Mouse (Mus musculus) liver, embryonic 11.5 days (tissue): Measurements from ENCODE around the gene Sall4. TPM values are rescaled to one million over a fixed set of nuclear protein-coding genes. Genes with fewer than 3 reads are reported as not detected.
"Not testable (repeated sequence)": the region's sequence is repeated elsewhere in the genome, so short reads cannot be mapped to it uniquely, and the experiment has no call there.

ENCODE experiments used
- ATAC-seq: fragments of 200-750 bp; cut with Nextera tagmentation; replicated peaks from 2 replicates; pipeline ENCODE4 v1.8.0; 2017; ENCODE audit warnings: moderate number of reproducible peaks, mild to moderate bottlenecking, moderate TSS enrichment, moderate library complexity; ENCODE audit not compliant: low FRiP score
- DNase-seq: peaks from one replicate; pipeline ENCODE4 v3.0.0-alpha.2; 2017; ENCODE audit warnings: low spot score
- H3K27ac ChIP-seq: fragments of 300-500 bp; sonication (generic); 2 replicates; pipeline ENCODE4 v1.5.1; 2014; ENCODE audit warnings: mild to moderate bottlenecking, low read depth, low read length, control low read depth
- H3K27me3 ChIP-seq: fragments of 300-500 bp; sonication (generic); replicated peaks from 2 replicates; pipeline ENCODE4 v1.6.1; 2014; ENCODE audit warnings: low read length, mixed read lengths; ENCODE audit not compliant: control insufficient read depth, insufficient read depth
- H3K36me3 ChIP-seq: fragments of 300-500 bp; sonication (generic); 2 replicates; pipeline ENCODE4 v1.6.1; 2014; ENCODE audit warnings: mild to moderate bottlenecking, low read length, moderate library complexity, mixed read lengths; ENCODE audit not compliant: control insufficient read depth, insufficient read depth
- H3K4me1 ChIP-seq: fragments of 300-500 bp; sonication (generic); replicated peaks from 2 replicates; pipeline ENCODE4 v1.6.1; 2014; ENCODE audit warnings: low read length, mixed read lengths; ENCODE audit not compliant: control insufficient read depth, insufficient read depth
- H3K4me2 ChIP-seq: fragments of 300-500 bp; sonication (generic); 2 replicates; pipeline ENCODE4 v1.6.1; 2014; ENCODE audit warnings: mild to moderate bottlenecking, control low read depth, moderate library complexity
- H3K4me3 ChIP-seq: fragments of 300-500 bp; sonication (generic); 2 replicates; pipeline ENCODE4 v1.5.1; 2014; ENCODE audit warnings: low read depth, low read length, control low read depth
- H3K9ac ChIP-seq: fragments of 300-500 bp; sonication (generic); 2 replicates; pipeline ENCODE4 v1.6.1; 2014; ENCODE audit warnings: low read depth, low read length, control low read depth
- H3K9me3 ChIP-seq: fragments of 300-500 bp; sonication (generic); 2 replicates; pipeline ENCODE4 v1.6.1; 2016; ENCODE audit warnings: low read length, inconsistent platforms, mixed read lengths; ENCODE audit not compliant: control insufficient read depth
- WGBS: fragments of 180-500 bp; shearing (Covaris S2); extraction: QIAGEN DNeasy Blood & Tissue Kit; methylation state at CpG from one replicate; pipeline ENCODE4 v1.1.7; 2014; 5-methylcytosine and 5-hydroxymethylcytosine counted together
- polyA plus RNA-seq: library from polyadenylated mRNA; unstranded; fragments of >200 nt; fragmentation: Nextera tagmentation; extraction: Ambion mirVana; gene quantifications from 2 replicates; pipeline ENCODE4 v1.2.1, GENCODE M21; 2014

Sall4 gene
- polyA plus RNA-seq, 1 experiment from 2014 or later, result 14.2 TPM

DNA sequence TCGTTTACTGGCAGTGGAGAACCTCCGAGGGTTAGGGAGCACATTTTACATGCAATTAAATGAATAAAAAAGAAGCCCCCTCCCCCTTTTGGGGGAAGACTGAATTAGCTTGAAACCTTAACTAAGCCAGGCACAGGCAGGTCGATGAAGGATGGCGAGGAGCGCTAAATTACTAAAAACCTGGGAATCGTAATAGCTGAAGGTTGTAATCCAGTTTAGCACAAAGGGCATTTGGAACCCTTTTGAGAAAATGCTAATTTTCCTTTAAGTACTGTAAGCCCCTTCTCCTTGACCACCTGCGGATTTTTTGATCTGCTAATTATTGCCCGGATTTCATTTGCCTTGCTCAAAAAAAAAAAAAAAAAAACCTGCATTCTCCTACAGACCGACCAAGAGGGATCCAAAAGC is 3.3 kb downstream of the Sall4 start:
- no peak for DNase-seq
- 31% methylated on average over 9 of the region's 9 CpGs for WGBS

DNA sequence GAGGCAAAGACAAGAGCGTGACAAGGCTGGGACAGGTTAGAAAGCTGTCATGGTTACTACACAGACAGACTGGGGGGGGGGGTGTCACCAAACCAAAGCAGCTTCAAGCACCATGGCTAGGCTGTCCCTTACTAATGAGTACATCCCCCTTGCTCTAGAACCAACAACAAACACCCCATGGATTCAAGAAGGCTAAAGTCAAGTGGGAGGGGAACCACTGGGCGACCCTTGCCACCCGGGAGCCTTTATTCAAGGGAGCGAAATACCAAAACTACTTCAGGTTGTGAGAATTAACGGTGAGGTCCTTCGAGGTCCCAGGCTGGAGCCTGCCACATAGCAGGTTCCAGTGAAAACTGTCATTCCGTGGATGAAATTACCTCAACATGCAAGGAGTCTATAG is 4.0 kb downstream of the Sall4 start:
- Histone ChIP-seq H3K36me3 (no peaks in the 10 kb centered on the region), H3K27me3 (peaks cover 58% of the 10 kb centered on the region), H3K4me3 (peak overlapping the region; percentile 60), H3K4me2 (peak overlapping the region; percentile 78), H3K9ac (no peak overlapping the region), H3K4me1 (peaks cover 8% of the 10 kb centered on the region), H3K9me3 (no peaks in the 10 kb centered on the region), H3K27ac (no peak overlapping the region)
- no peak for ATAC-seq
- 27% methylated on average over 7 of the region's 7 CpGs for WGBS
- DNase-seq, result no peak

More for the DNA sequence above, 3.3 kb downstream of the Sall4 start:
- Histone ChIP-seq H3K4me1 (peaks cover 8% of the 10 kb centered on the region), H3K4me2 (peak overlapping the region; percentile 78), H3K9ac (no peak overlapping the region), H3K27ac (no peak overlapping the region), H3K27me3 (peaks cover 62% of the 10 kb centered on the region), H3K4me3 (peak overlapping the region; percentile 60), H3K36me3 (no peaks in the 10 kb centered on the region), H3K9me3 (no peaks in the 10 kb centered on the region)
- ATAC-seq, result no peak

- Histone ChIP-seq H3K9me3 (no peaks in the 10 kb centered on the region), H3K4me2 (peak overlapping the region; percentile 28), H3K36me3 (no peaks in the 10 kb centered on the region), H3K27me3 (peaks cover 45% of the 10 kb centered on the region), H3K27ac (no peak overlapping the region), H3K9ac (no peak overlapping the region), H3K4me1 (peaks cover 8% of the 10 kb centered on the region), H3K4me3 (no peak overlapping the region)
- WGBS, result 22% methylated on average over 12 of the region's 12 CpGs
- ATAC-seq (no peak), DNase-seq (no peak)
These were observed 5.3 kb downstream of the Sall4 start for GRCm38 (mm10) chr2:168762411-168762815.

DNA sequence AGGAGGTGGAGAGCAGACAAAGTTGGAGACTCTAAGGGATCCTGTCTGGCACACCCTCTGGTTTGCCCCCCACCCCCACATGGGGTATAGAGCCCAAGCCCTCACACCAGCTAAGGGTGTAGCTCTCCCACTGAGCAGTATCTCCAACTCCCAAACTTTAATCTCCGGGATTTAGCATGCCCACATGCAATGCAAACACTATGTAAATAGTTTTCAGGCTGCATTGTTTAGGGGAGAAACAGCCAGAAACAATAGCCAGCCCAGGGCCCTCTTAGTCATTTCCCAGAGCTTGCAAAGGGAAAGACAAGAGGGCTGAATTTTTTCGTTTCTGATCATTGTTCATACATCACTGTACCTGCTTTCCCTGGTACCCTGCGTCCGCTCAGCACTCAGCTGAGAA is 5.8 kb downstream of the Sall4 start:
- no peak for ATAC-seq
- Histone ChIP-seq H3K36me3 (no peaks in the 10 kb centered on the region), H3K4me1 (peaks cover 8% of the 10 kb centered on the region), H3K27ac (no peak overlapping the region), H3K27me3 (peaks cover 40% of the 10 kb centered on the region), H3K9me3 (no peaks in the 10 kb centered on the region), H3K4me3 (no peak overlapping the region), H3K4me2 (peak overlapping the region; percentile 28), H3K9ac (no peak overlapping the region)
- 51% methylated on average over 4 of the region's 4 CpGs for WGBS
- DNase-seq, result no peak

- H3K36me3 ChIP-seq, result no peaks in the 10 kb centered on the region; the same call in 1 of the 2 replicates
- H3K27me3 ChIP-seq, result peaks cover 32% of the 10 kb centered on the region
- no peak for DNase-seq
- no peak overlapping the region for H3K9ac ChIP-seq
- H3K9me3 ChIP-seq, result no peaks in the 10 kb centered on the region
- no peak overlapping the region for H3K4me3 ChIP-seq
- no peak overlapping the region for H3K4me2 ChIP-seq
- peaks cover 5% of the 10 kb centered on the region for H3K4me1 ChIP-seq
- ATAC-seq, result no peak
- H3K27ac ChIP-seq, result no peak overlapping the region
- 73% methylated on average over 9 of the region's 9 CpGs for whole genome bisulfite sequencing
These were observed 6.6 kb downstream of the Sall4 start for GRCm38 (mm10) chr2:168761141-168761540.

- not testable (repeated sequence) for H3K4me1 ChIP-seq, H3K27ac ChIP-seq, DNase-seq, H3K4me3 ChIP-seq, H3K36me3 ChIP-seq, ATAC-seq, H3K4me2 ChIP-seq, H3K9ac ChIP-seq, H3K9me3 ChIP-seq
- 85% methylated on average over 10 of the region's 10 CpGs for WGBS
- H3K27me3 ChIP-seq, result peaks cover 13% of the 10 kb centered on the region
These were observed 23.3 kb downstream of the Sall4 start for GRCm38 (mm10) chr2:168744406-168744805.

- H3K4me1 ChIP-seq, result no peaks in the 10 kb centered on the region
- peaks cover 13% of the 10 kb centered on the region for H3K27me3 ChIP-seq
- 17% methylated on average over 7 of the region's 7 CpGs for WGBS
- DNase-seq, result no peak
- H3K36me3 ChIP-seq, result no peaks in the 10 kb centered on the region
- no peaks in the 10 kb centered on the region for H3K9me3 ChIP-seq
- H3K4me3 ChIP-seq, result 0 out of 2 replicates have a peak overlapping the region, but pooled peaks have one; percentile 73
- no peak overlapping the region for H3K27ac ChIP-seq
- H3K9ac ChIP-seq, result no peak overlapping the region
- no peak overlapping the region for H3K4me2 ChIP-seq
- no peak for ATAC-seq
These were observed 25.1 kb downstream of the Sall4 start for GRCm38 (mm10) chr2:168742649-168743048.

DNA sequence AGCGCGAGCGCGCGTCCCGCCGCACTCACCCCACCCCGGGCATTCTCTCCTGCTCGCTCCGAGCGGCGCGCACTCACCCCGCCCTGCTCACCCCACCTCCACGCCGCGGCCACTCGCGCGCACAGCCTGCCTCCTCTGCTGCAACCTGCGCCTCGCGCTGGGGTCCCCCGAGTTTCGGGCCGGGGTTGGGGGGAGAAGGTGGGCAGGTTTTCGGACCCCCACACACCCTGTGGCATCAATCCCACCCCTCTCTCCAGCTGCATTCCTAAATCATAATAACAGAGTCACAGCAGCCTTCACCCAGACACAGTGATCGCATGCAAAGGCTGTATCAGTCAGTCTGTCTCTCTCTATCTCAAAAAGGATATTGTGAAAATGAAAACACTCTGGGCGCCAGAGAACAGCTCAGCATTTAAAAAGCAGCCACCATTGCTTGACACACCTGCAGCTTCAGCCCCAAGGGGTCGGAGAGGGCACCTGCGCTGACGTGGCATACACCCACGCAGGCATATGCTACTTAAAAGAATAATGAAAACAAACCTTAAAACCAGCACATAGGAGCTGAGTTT is 25.6 kb downstream of the Sall4 start, which contains the start of gene Atp9a:
Gene Atp9a, minus strand, starts transcription at position 351 of the 569 bp plus-strand sequence.
- DNase-seq, result peak; percentile 46
- Histone ChIP-seq H3K9ac (peak within 1 kb of the TSS; percentile 54), H3K27ac (no peak within 1 kb of the TSS; the same call in 1 of the 2 replicates), H3K4me3 (peak within 1 kb of the TSS; percentile 73), H3K27me3 (peaks cover 13% of the 10 kb centered on the region), H3K36me3 (no peaks in the 10 kb centered on the region), H3K4me2 (peak within 1 kb of the TSS; percentile 91), H3K9me3 (no peaks in the 10 kb centered on the region), H3K4me1 (no peaks in the 10 kb centered on the region)
- ATAC-seq, result no peak
- WGBS, result 8% methylated on average over 33 of the region's 33 CpGs
